Mouse (Mus musculus) small intestine, adult 2 months (tissue): Measurements from ENCODE around the gene Nostrin.

Source experiments
- CTCF ChIP-seq: fragments of 200-500 bp; IDR thresholded peaks from 2 replicates; pipeline ENCODE4 v1.5.1; 2012; ENCODE audit warnings: low read depth, mild to moderate bottlenecking, control low read depth, inconsistent platforms, low read length, moderate library complexity, mixed read lengths; ENCODE audit not compliant: insufficient replicate concordance, insufficient read length; ENCODE audit errors: extremely low read depth
- POLR2A ChIP-seq: fragments of 200-500 bp; IDR thresholded peaks from 2 replicates; pipeline ENCODE4 v1.6.1; 2012; ENCODE audit warnings: low read depth, mild to moderate bottlenecking, control low read depth, inconsistent platforms, low read length, moderate library complexity

GRCm38 (mm10) chr2:69109710-69110109 lies 25.9 kb upstream of the Nostrin start:
- TF ChIP-seq CTCF (no peak), POLR2A (no peak)
